Mouse (Mus musculus) lung, postnatal 0 days (tissue): ENCODE data around the gene Gucy2g. TPM values are rescaled to one million over a fixed set of nuclear protein-coding genes. Genes with fewer than 3 reads are reported as not detected.

Experiments used
- ATAC-seq: fragments of 200-750 bp; cut with Nextera tagmentation; 2 replicates; pipeline ENCODE4 v1.8.0; 2017; ENCODE audit warnings: moderate library complexity
- DNase-seq: peaks from one replicate; pipeline ENCODE4 v3.0.0-alpha.2; 2016; ENCODE audit warnings: low spot score
- H3K27ac ChIP-seq: fragments of 300-500 bp; sonication (generic); 2 replicates; pipeline ENCODE4 v1.5.1; 2014; ENCODE audit warnings: antibody characterized with exemption, mild to moderate bottlenecking, low read length, mixed read lengths
- H3K27me3 ChIP-seq: fragments of 300-500 bp; sonication (generic); replicated peaks from 2 replicates; pipeline ENCODE4 v1.6.1; 2014; ENCODE audit warnings: low read length, mixed read lengths; ENCODE audit not compliant: insufficient read depth
- H3K36me3 ChIP-seq: fragments of 300-500 bp; sonication (generic); 2 replicates; pipeline ENCODE4 v1.6.1; 2014; ENCODE audit warnings: low read length, mixed read lengths; ENCODE audit not compliant: insufficient read depth
- H3K4me1 ChIP-seq: fragments of 300-500 bp; sonication (generic); 2 replicates; pipeline ENCODE4 v1.6.1; 2014; ENCODE audit warnings: antibody characterized with exemption, low read depth, low read length, mixed read lengths; ENCODE audit not compliant: insufficient read depth
- H3K4me2 ChIP-seq: fragments of 300-500 bp; sonication (generic); replicated peaks from 2 replicates; pipeline ENCODE4 v1.6.1; 2014; ENCODE audit warnings: low read depth, mild to moderate bottlenecking, low read length, moderate library complexity, mixed read lengths
- H3K4me3 ChIP-seq: fragments of 300-500 bp; sonication (generic); 2 replicates; pipeline ENCODE4 v1.5.1; 2014; ENCODE audit warnings: low read depth, low read length
- H3K9ac ChIP-seq: fragments of 300-500 bp; sonication (generic); replicated peaks from 2 replicates; pipeline ENCODE4 v1.6.1; 2014; ENCODE audit warnings: low read depth, mild to moderate bottlenecking
- H3K9me3 ChIP-seq: fragments of 300-500 bp; sonication (generic); 2 replicates; pipeline ENCODE4 v1.6.1; 2016; ENCODE audit warnings: low read length, mixed read lengths
- CTCF ChIP-seq: IDR thresholded peaks from 2 replicates; pipeline ENCODE4 v1.5.1; 2016; ENCODE audit warnings: antibody characterized with exemption, mild to moderate bottlenecking
- EP300 ChIP-seq: IDR thresholded peaks from 2 replicates; pipeline ENCODE4 v1.6.1; 2016; ENCODE audit warnings: antibody characterized with exemption, mild to moderate bottlenecking, control low read depth
- WGBS: fragments of 180-500 bp; shearing (Covaris S2); extraction: QIAGEN DNeasy Blood & Tissue Kit; methylation state at CpG from one replicate; pipeline ENCODE4 v1.1.7; 2014; 5-methylcytosine and 5-hydroxymethylcytosine counted together
- polyA plus RNA-seq: library from polyadenylated mRNA; unstranded; fragments of >200 nt; fragmentation: Nextera tagmentation; extraction: Ambion mirVana; gene quantifications from 2 replicates; pipeline ENCODE4 v1.2.1, GENCODE M21; 2015

The Gucy2g gene
- 0.05 and 0.18 TPM in 2 replicates for polyA plus RNA-seq

DNA sequence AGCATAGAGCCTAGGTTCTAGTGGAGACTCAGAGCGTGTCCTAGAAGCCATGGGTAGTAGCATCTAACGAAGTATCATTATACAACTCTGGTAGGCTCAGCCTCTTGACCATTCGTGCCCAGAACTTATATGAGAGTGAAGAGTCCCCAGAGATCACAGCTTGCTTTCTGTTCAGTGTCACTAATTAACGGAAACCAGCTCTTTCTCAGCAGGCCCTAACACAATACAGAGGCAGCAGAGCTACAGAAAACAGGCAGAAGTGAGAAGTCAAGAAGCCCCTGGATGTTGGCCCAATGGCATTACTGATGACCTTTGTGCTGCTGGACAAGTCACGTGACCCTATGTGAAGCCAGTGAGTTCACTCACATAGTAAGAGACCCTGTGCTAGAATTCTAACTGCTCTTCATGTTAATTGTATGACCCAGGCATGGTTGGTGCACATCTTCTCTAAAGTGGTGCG lies at the start of gene Gucy2g:
Gene Gucy2g (minus strand): TSS at position 51 of the 460 bp plus-strand sequence.
- DNase-seq, result no peak
- peaks cover 5% of the 10 kb centered on the region; the same call in 1 of the 2 replicates for H3K4me1 ChIP-seq
- H3K4me3 ChIP-seq, result no peak within 1 kb of the TSS
- no peak for ATAC-seq
- H3K4me2 ChIP-seq, result no peak within 1 kb of the TSS
- H3K27me3 ChIP-seq, result no peaks in the 10 kb centered on the region
- TF ChIP-seq EP300, result no peak
- TF ChIP-seq CTCF, result no peak
- no peak within 1 kb of the TSS for H3K9ac ChIP-seq
- no peaks in the 10 kb centered on the region for H3K9me3 ChIP-seq
- no peak within 1 kb of the TSS for H3K27ac ChIP-seq
- H3K36me3 ChIP-seq, result no peaks in the 10 kb centered on the region
- 83% methylated on average over 6 of the region's 6 CpGs for WGBS

GRCm38 (mm10) chr19:55288974-55289373 lies 47.9 kb upstream of the Gucy2g start:
- Histone ChIP-seq H3K4me3 (no peak overlapping the region), H3K36me3 (peaks cover 27% of the 10 kb centered on the region), H3K4me1 (no peaks in the 10 kb centered on the region), H3K27me3 (no peaks in the 10 kb centered on the region), H3K4me2 (no peak overlapping the region), H3K27ac (no peak overlapping the region), H3K9ac (no peak overlapping the region), H3K9me3 (no peaks in the 10 kb centered on the region)
- no peak for TF ChIP-seq EP300
- TF ChIP-seq CTCF, result no peak
- ATAC-seq, result no peak
- DNase-seq, result no peak

DNA sequence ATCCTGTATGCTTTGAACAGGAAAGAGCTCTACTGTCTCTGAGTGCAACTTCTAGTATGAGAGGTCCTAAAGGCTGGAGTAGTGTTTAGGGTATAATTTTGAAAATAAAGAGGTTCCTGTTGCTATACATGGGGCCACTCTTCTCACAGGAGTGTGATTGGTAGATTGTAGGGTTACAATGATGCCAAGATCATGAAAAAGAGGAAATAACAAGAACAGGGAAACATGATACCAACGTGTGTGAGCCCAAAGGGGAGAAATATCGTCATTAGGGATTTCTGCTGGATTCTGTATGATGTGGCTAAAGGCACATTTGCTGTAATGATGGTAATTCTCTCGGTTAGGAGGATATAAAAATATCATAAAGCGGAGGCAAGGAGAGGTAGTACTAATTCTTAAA lies 45.0 kb upstream of the Gucy2g start:
- no peaks in the 10 kb centered on the region for H3K9me3 ChIP-seq
- no peak overlapping the region for H3K4me2 ChIP-seq
- H3K9ac ChIP-seq, result no peak overlapping the region
- TF ChIP-seq CTCF, result no peak
- TF ChIP-seq EP300, result no peak
- H3K36me3 ChIP-seq, result peaks cover 28% of the 10 kb centered on the region
- no peaks in the 10 kb centered on the region for H3K27me3 ChIP-seq
- WGBS, result 86% methylated on average over 4 of the region's 4 CpGs
- ATAC-seq, result no peak
- DNase-seq, result no peak
- no peak overlapping the region for H3K27ac ChIP-seq
- H3K4me3 ChIP-seq, result no peak overlapping the region
- H3K4me1 ChIP-seq, result no peaks in the 10 kb centered on the region

DNA sequence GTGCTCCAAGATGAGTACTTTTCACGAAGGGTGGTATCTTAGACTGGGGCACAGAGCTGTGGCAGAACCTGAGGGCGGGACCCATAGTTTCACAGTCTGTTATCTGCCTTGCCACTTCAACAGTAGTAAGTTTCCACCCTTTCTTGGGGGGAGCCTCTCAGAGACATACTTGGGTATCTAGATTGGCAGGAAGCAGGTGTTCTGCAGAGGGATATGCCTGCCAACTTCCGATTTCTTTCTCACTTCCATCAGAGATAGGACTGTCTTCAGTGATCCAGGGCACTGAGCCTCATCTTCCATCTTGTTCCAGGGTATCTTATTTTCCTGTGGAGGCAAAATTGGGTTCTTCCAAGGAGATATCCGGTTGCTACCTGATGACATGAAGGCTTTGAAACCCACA lies 43.1 kb upstream of the Gucy2g start:
- H3K27me3 ChIP-seq, result no peaks in the 10 kb centered on the region
- ATAC-seq, result no peak
- 72% methylated on average over 4 of the region's 4 CpGs for WGBS
- TF ChIP-seq CTCF, result no peak
- TF ChIP-seq EP300, result no peak
- no peaks in the 10 kb centered on the region for H3K4me1 ChIP-seq
- H3K4me3 ChIP-seq, result no peak overlapping the region
- peaks cover 30% of the 10 kb centered on the region for H3K36me3 ChIP-seq
- DNase-seq, result no peak
- no peak overlapping the region for H3K9ac ChIP-seq
- no peaks in the 10 kb centered on the region for H3K9me3 ChIP-seq
- no peak overlapping the region for H3K4me2 ChIP-seq
- H3K27ac ChIP-seq, result no peak overlapping the region

- no peaks in the 10 kb centered on the region for H3K9me3 ChIP-seq
- H3K27me3 ChIP-seq, result no peaks in the 10 kb centered on the region
- no peaks in the 10 kb centered on the region; the same call in 1 of the 2 replicates for H3K4me1 ChIP-seq
- H3K9ac ChIP-seq, result no peak overlapping the region
- no peak for ATAC-seq
- H3K4me2 ChIP-seq, result no peak overlapping the region
- TF ChIP-seq EP300 (no peak), CTCF (no peak)
- no peak overlapping the region for H3K27ac ChIP-seq
- WGBS, result 71% methylated on average over 3 of the region's 3 CpGs
- peaks cover 18% of the 10 kb centered on the region for H3K36me3 ChIP-seq
- no peak overlapping the region for H3K4me3 ChIP-seq
- DNase-seq, result no peak
Measured at GRCm38 (mm10) chr19:55276770-55277169, 35.7 kb upstream of the Gucy2g start.

DNA sequence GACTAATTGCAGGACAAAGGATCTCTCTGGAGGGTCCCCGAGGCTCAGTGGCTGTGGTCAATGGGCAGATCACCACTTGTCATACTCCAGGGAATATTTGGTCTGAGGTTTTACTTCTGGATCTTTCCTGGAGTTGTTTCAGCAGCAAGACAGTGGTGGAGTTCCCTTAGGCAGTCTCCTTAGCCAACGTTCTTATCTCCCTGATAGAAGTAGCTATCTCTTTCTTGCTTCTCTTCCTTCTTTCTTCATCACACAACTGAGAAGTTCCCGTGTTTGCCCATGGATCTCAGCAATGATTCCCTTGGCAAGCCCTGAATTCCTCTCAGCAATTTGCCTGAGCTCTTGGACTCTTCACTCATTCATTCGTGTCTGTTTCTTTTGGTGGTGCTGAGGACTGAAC lies 35.1 kb upstream of the Gucy2g start:
- peaks cover under 1% of the 10 kb centered on the region; the same call in 1 of the 2 replicates for H3K4me1 ChIP-seq
- WGBS, result 78% methylated on average over 4 of the region's 4 CpGs
- H3K9me3 ChIP-seq, result no peaks in the 10 kb centered on the region
- DNase-seq (no peak), ATAC-seq (no peak)
- peaks cover 12% of the 10 kb centered on the region; the same call in 1 of the 2 replicates for H3K36me3 ChIP-seq
- H3K27ac ChIP-seq, result no peak overlapping the region
- H3K9ac ChIP-seq, result no peak overlapping the region
- no peak overlapping the region for H3K4me2 ChIP-seq
- no peak for TF ChIP-seq CTCF
- no peak for TF ChIP-seq EP300
- no peaks in the 10 kb centered on the region for H3K27me3 ChIP-seq
- H3K4me3 ChIP-seq, result no peak overlapping the region

DNA sequence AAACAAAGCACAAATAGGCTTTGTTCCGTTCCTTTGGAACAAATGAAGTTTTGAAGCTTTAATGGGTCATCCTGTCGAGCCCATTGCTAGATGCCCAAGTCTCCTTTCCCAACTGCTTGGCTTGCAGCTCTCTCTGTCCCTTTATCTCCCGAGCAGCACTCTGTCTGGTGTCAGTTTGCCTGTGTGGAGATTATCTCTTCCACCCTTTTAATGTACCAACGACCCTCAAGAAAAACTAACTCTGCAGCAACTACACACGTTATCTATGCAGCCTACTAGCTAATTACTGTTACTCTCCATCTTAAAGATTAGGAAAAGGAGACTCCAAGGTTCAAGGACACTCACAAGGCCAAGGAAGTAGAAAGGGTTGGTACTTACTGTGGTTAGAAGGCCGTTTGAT lies 32.3 kb upstream of the Gucy2g start:
- Histone ChIP-seq H3K9me3 (no peaks in the 10 kb centered on the region), H3K4me1 (peaks cover 6% of the 10 kb centered on the region; the same call in 1 of the 2 replicates), H3K36me3 (no peaks in the 10 kb centered on the region), H3K27ac (no peak overlapping the region), H3K27me3 (no peaks in the 10 kb centered on the region), H3K4me2 (no peak overlapping the region), H3K9ac (no peak overlapping the region), H3K4me3 (no peak overlapping the region)
- TF ChIP-seq CTCF, result no peak
- TF ChIP-seq EP300, result no peak
- WGBS, result 58% methylated on average over 6 of the region's 6 CpGs
- ATAC-seq (no peak), DNase-seq (no peak)
